Mouse (Mus musculus) megakaryocyte, embryonic 14.5 days (primary cell): ENCODE measurements around the gene Fzd2. TPM values are rescaled to one million over a fixed set of nuclear protein-coding genes. Genes with fewer than 3 reads are reported as not detected.
"Not testable (repeated sequence)": the region's sequence is repeated elsewhere in the genome, so short reads cannot be mapped to it uniquely, and the experiment has no call there.

Source experiments
- H3K27me3 ChIP-seq: replicated peaks from 2 replicates; pipeline ENCODE3; 2012; ENCODE audit warnings: inconsistent platforms
- H3K36me3 ChIP-seq: replicated peaks from 2 replicates; pipeline ENCODE3; 2012; ENCODE audit warnings: low read length, inconsistent platforms, mixed read lengths
- H3K4me1 ChIP-seq: 2 replicates; pipeline ENCODE4 v1.6.1; 2012; ENCODE audit warnings: inconsistent platforms
- H3K4me3 ChIP-seq: replicated peaks from 2 replicates; pipeline ENCODE3; 2012; ENCODE audit warnings: moderate library complexity, mild to moderate bottlenecking, inconsistent platforms
- H3K9me3 ChIP-seq: 2 replicates; pipeline ENCODE4 v1.6.1; 2012; ENCODE audit warnings: inconsistent platforms
- FLI1 ChIP-seq: IDR thresholded peaks from 2 replicates; pipeline ENCODE4 v1.6.1; 2012; ENCODE audit warnings: low read length, inconsistent platforms, mixed read lengths
- GATA1 ChIP-seq: IDR thresholded peaks from 3 replicates; pipeline ENCODE4 v1.6.1; 2012; ENCODE audit warnings: mixed read lengths, low read length, inconsistent platforms, borderline replicate concordance
- polyA plus RNA-seq: library from polyadenylated mRNA; stranded (reverse); fragments of >175 nt; gene quantifications from 2 replicates; pipeline ENCODE4 v1.2.3, GENCODE M21; 2012; ENCODE audit warnings: low replicate concordance; ENCODE audit not compliant: insufficient read depth

Gene Fzd2
- polyA plus RNA-seq = 1.2 and 3.1 TPM in 2 replicates

- Histone ChIP-seq H3K9me3 (peaks cover 10% of the 10 kb centered on the region), H3K4me3 (peak within 1 kb of the TSS; percentile 90), H3K4me1 (peaks cover 35% of the 10 kb centered on the region), H3K27me3 (peaks cover 69% of the 10 kb centered on the region), H3K36me3 (no peaks in the 10 kb centered on the region)
- no peak for TF ChIP-seq FLI1
- TF ChIP-seq GATA1 = no peak
These were observed at the start of gene Fzd2 for GRCm38 (mm10) chr11:102604010-102604584. Fzd2 (plus strand) TSS chr11:102604396.

GRCm38 (mm10) chr11:102555400-102556030 lies 48.7 kb upstream of the Fzd2 start:
- H3K9me3 ChIP-seq = no peaks in the 10 kb centered on the region
- peak overlapping the region; percentile 94 for H3K4me3 ChIP-seq
- H3K4me1 ChIP-seq = peaks cover 47% of the 10 kb centered on the region
- TF ChIP-seq FLI1 (no peak), GATA1 (no peak)
- no peaks in the 10 kb centered on the region for H3K27me3 ChIP-seq
- peaks cover 15% of the 10 kb centered on the region for H3K36me3 ChIP-seq

- Histone ChIP-seq H3K4me1 (peaks cover 43% of the 10 kb centered on the region), H3K27me3 (no peaks in the 10 kb centered on the region), H3K36me3 (peaks cover 12% of the 10 kb centered on the region), H3K4me3 (peak within 1 kb of the TSS; percentile 94), H3K9me3 (no peaks in the 10 kb centered on the region)
- TF ChIP-seq GATA1 = no peak
- TF ChIP-seq FLI1 = no peak
These were observed 48.0 kb upstream of the Fzd2 start, which contains the start of gene Gpatch8 for GRCm38 (mm10) chr11:102556031-102556715. Gpatch8 (minus strand) TSS chr11:102556392.

- TF ChIP-seq FLI1 (no peak), GATA1 (no peak)
- Histone ChIP-seq H3K36me3 (peaks cover 8% of the 10 kb centered on the region), H3K4me1 (peaks cover 40% of the 10 kb centered on the region), H3K27me3 (peaks cover 3% of the 10 kb centered on the region), H3K4me3 (peak overlapping the region; percentile 94), H3K9me3 (no peaks in the 10 kb centered on the region)
These were observed 47.5 kb upstream of the Fzd2 start for GRCm38 (mm10) chr11:102556716-102557074.

- Histone ChIP-seq H3K4me3 (no peak overlapping the region), H3K4me1 (peaks cover 34% of the 10 kb centered on the region), H3K9me3 (no peaks in the 10 kb centered on the region), H3K27me3 (peaks cover 3% of the 10 kb centered on the region), H3K36me3 (peaks cover 3% of the 10 kb centered on the region)
- no peak for TF ChIP-seq GATA1
- TF ChIP-seq FLI1 = no peak
These were observed 46.8 kb upstream of the Fzd2 start for GRCm38 (mm10) chr11:102557386-102557785.

- TF ChIP-seq GATA1 (no peak), FLI1 (no peak)
- Histone ChIP-seq H3K4me1 (peaks cover 40% of the 10 kb centered on the region), H3K4me3 (no peak overlapping the region), H3K9me3 (no peaks in the 10 kb centered on the region), H3K36me3 (peaks cover 3% of the 10 kb centered on the region), H3K27me3 (peaks cover 3% of the 10 kb centered on the region)
These were observed 45.5 kb upstream of the Fzd2 start for GRCm38 (mm10) chr11:102558704-102559103.

- H3K4me1 ChIP-seq = peaks cover 12% of the 10 kb centered on the region
- not testable (repeated sequence) for H3K36me3 ChIP-seq, H3K4me3 ChIP-seq, H3K9me3 ChIP-seq, H3K27me3 ChIP-seq
These were observed 39.1 kb upstream of the Fzd2 start for GRCm38 (mm10) chr11:102564952-102565671.

- Histone ChIP-seq H3K4me1 (peaks cover 12% of the 10 kb centered on the region), H3K36me3 (no peaks in the 10 kb centered on the region), H3K9me3 (no peaks in the 10 kb centered on the region), H3K27me3 (peaks cover 3% of the 10 kb centered on the region), H3K4me3 (no peak overlapping the region)
- no peak for TF ChIP-seq FLI1
These were observed 38.5 kb upstream of the Fzd2 start for GRCm38 (mm10) chr11:102565741-102566140.

GRCm38 (mm10) chr11:102566290-102566689 lies 37.9 kb upstream of the Fzd2 start:
- H3K9me3 ChIP-seq = no peaks in the 10 kb centered on the region
- H3K36me3 ChIP-seq = no peaks in the 10 kb centered on the region
- TF ChIP-seq GATA1 = no peak
- no peak for TF ChIP-seq FLI1
- H3K27me3 ChIP-seq = peaks cover 3% of the 10 kb centered on the region
- H3K4me3 ChIP-seq = no peak overlapping the region
- peaks cover 12% of the 10 kb centered on the region for H3K4me1 ChIP-seq

GRCm38 (mm10) chr11:102567157-102567556 lies 37.0 kb upstream of the Fzd2 start:
- Histone ChIP-seq H3K27me3 (no peaks in the 10 kb centered on the region), H3K36me3 (no peaks in the 10 kb centered on the region), H3K4me3 (no peak overlapping the region), H3K4me1 (peaks cover 12% of the 10 kb centered on the region), H3K9me3 (no peaks in the 10 kb centered on the region)
- TF ChIP-seq GATA1 (no peak), FLI1 (no peak)
